Mouse (Mus musculus) megakaryocyte, embryonic 14.5 days (primary cell): ENCODE data around the gene Olfr559. TPM values are rescaled to one million over a fixed set of nuclear protein-coding genes. Genes with fewer than 3 reads are reported as not detected.

Experiments used
- H3K27me3 ChIP-seq: replicated peaks from 2 replicates; pipeline ENCODE3; 2012; ENCODE audit warnings: inconsistent platforms
- H3K36me3 ChIP-seq: replicated peaks from 2 replicates; pipeline ENCODE3; 2012; ENCODE audit warnings: low read length, inconsistent platforms, mixed read lengths
- H3K4me1 ChIP-seq: 2 replicates; pipeline ENCODE4 v1.6.1; 2012; ENCODE audit warnings: inconsistent platforms
- H3K4me3 ChIP-seq: replicated peaks from 2 replicates; pipeline ENCODE3; 2012; ENCODE audit warnings: moderate library complexity, mild to moderate bottlenecking, inconsistent platforms
- H3K9me3 ChIP-seq: 2 replicates; pipeline ENCODE4 v1.6.1; 2012; ENCODE audit warnings: inconsistent platforms
- FLI1 ChIP-seq: IDR thresholded peaks from 2 replicates; pipeline ENCODE4 v1.6.1; 2012; ENCODE audit warnings: low read length, inconsistent platforms, mixed read lengths
- GATA1 ChIP-seq: IDR thresholded peaks from 3 replicates; pipeline ENCODE4 v1.6.1; 2012; ENCODE audit warnings: mixed read lengths, low read length, inconsistent platforms, borderline replicate concordance
- polyA plus RNA-seq: library from polyadenylated mRNA; stranded (reverse); fragments of >175 nt; gene quantifications from 2 replicates; pipeline ENCODE4 v1.2.3, GENCODE M21; 2012; ENCODE audit warnings: low replicate concordance; ENCODE audit not compliant: insufficient read depth

The Olfr559 gene
- polyA plus RNA-seq, result not detected in 2 replicates

DNA sequence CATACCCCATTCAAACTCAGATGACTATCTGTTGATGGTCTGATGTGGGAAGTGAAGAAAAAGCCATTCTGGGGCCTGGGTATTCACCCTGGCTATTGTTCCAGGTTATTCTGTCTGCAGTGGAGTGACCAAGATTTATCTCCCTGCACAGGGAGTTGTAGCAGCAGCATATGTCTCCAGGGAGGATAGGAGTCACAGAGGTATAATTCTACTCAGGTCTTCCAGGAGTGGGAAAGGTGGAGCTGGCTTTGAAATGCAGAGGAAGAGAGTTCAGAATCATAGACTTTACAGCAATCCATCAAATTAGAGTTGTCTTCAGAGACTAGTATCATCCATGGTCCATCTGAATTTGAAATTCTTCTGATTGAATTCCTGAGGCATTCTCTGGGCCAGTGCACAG is at the start of gene Olfr559:
Gene Olfr559, minus strand, starts transcription at position 101 of the 400 bp plus-strand sequence.
- no peaks in the 10 kb centered on the region for H3K36me3 ChIP-seq
- no peak for TF ChIP-seq FLI1
- no peak for TF ChIP-seq GATA1

DNA sequence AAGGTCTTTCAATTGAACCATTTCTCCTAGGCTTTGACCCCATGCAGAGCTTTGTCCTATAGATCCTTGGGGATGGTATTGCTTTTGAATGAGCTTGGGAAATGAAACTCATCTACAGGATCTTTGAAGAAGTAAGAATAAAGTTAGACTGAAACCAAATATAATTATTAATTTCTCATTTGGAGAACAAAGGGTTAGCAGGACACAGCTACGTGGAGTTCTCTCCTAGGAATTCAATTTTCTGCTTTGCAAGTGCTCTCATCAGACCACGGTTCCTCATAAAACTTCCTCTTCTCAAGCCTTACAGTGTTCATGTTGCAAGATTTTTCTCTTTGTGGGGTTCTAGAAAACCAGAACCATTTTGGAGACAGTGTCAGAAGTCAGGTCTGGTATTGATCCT is 43.6 kb upstream of the Olfr559 start, which contains the start of gene Olfr561:
Gene Olfr561, plus strand, starts transcription at position 301 of the 400 bp plus-strand sequence.
- H3K9me3 ChIP-seq, result no peaks in the 10 kb centered on the region
- TF ChIP-seq GATA1 (no peak), FLI1 (no peak)
- no peaks in the 10 kb centered on the region for H3K4me1 ChIP-seq
- H3K36me3 ChIP-seq, result no peaks in the 10 kb centered on the region
- no peaks in the 10 kb centered on the region for H3K27me3 ChIP-seq
- H3K4me3 ChIP-seq, result no peak within 1 kb of the TSS

More for the DNA sequence above, at the start of gene Olfr559:
- H3K27me3 ChIP-seq, result no peaks in the 10 kb centered on the region
- no peak within 1 kb of the TSS for H3K4me3 ChIP-seq
- no peaks in the 10 kb centered on the region for H3K4me1 ChIP-seq
- no peaks in the 10 kb centered on the region for H3K9me3 ChIP-seq

DNA sequence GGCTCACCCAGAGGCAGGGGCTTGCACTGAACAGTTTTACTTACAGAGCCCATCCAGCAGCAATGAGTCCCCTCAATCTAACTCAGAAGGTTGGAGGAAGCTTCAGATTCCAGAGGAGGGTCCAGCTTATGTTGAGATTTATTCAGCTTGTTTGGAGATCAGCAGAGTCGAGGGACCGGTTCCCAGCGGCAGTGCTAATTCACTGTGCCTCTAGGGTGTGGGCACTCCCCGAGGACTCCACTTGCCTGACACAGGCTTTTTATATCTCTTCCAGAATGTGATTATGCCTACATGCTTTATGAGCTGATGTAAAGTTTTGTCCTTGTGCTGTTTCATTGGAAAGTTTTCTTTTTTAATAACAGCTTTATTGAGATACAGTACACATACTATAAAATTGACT is 32.0 kb upstream of the Olfr559 start, which contains the start of the genes Olfr560 and Olfr78:
Gene Olfr560, minus strand, starts transcription at position 101 of the 400 bp plus-strand sequence.
Gene Olfr78, minus strand, starts transcription at position 206 of the 400 bp plus-strand sequence.
- Histone ChIP-seq H3K36me3 (no peaks in the 10 kb centered on the region), H3K9me3 (no peaks in the 10 kb centered on the region), H3K27me3 (no peaks in the 10 kb centered on the region), H3K4me1 (no peaks in the 10 kb centered on the region), H3K4me3 (no peak within 1 kb of the TSS)
- TF ChIP-seq FLI1 (no peak), GATA1 (no peak)

DNA sequence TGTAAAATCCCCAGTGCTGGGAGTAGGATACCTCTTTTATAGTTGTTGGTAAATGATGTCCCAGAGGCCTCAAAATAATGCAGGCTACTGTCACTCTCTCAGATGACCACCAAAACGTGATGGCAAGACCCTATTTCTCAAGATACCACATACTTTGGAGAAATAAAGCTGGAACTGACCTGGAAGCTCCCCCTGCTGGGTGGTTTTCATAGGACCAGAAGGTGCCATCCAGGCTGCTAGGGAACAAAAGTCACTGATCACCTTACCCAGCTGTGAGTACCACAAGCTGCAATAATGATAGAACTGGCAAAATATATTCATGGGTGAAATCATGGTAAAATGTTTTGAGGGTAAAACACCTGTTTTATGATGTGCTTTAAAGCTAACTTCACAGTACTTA is 24.8 kb upstream of the Olfr559 start:
- H3K4me3 ChIP-seq, result no peak overlapping the region
- H3K36me3 ChIP-seq, result no peaks in the 10 kb centered on the region
- TF ChIP-seq GATA1 (no peak), FLI1 (no peak)
- H3K9me3 ChIP-seq, result no peaks in the 10 kb centered on the region
- H3K27me3 ChIP-seq, result no peaks in the 10 kb centered on the region
- no peaks in the 10 kb centered on the region for H3K4me1 ChIP-seq

DNA sequence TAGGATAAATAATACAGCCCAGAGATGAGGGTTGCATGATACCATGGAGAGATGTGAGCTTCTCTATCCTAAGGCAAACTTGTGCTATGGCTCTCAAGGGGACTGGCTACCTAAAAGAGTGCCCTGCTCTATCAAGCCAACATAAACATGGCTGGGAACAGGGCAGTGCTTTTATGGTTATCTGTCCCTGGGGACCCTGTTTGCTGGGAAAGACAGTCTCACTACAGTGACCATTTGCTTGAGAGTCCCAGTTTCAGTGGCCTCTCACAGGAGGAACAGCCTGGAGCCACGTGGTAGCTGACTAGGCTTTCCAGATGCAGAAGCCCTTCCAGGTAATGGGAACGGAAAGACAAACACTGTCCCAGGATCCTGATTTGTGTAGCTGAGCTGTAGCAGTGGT is 10.4 kb upstream of the Olfr559 start:
- Histone ChIP-seq H3K4me1 (peaks cover 4% of the 10 kb centered on the region; the same call in 1 of the 2 replicates), H3K9me3 (no peaks in the 10 kb centered on the region), H3K27me3 (no peaks in the 10 kb centered on the region), H3K4me3 (no peak overlapping the region), H3K36me3 (no peaks in the 10 kb centered on the region)
- TF ChIP-seq GATA1, result no peak
- TF ChIP-seq FLI1, result no peak

DNA sequence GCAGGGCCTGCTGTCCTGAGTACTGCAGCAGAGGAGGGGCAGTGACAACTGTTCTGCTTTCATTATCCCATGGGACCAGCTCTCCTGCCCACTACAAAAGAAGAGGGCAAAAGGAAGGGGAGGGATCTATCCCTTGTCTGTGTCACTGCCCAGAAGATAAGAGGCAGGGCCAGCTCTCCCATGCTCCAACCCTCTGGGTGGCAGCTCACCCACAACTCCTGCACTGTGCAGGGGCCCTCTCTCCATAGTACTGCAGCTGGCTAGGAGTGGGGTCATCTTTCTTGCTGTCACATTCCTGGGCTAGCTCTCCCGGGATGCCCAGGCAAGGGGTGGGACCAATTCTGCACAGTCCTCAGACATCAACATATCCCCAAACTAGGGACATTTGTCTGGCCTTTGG is 6.5 kb upstream of the Olfr559 start:
- Histone ChIP-seq H3K4me3 (no peak overlapping the region), H3K4me1 (peaks cover 4% of the 10 kb centered on the region; the same call in 1 of the 2 replicates), H3K27me3 (no peaks in the 10 kb centered on the region), H3K36me3 (no peaks in the 10 kb centered on the region), H3K9me3 (no peaks in the 10 kb centered on the region)
- TF ChIP-seq GATA1, result no peak
- TF ChIP-seq FLI1, result no peak

DNA sequence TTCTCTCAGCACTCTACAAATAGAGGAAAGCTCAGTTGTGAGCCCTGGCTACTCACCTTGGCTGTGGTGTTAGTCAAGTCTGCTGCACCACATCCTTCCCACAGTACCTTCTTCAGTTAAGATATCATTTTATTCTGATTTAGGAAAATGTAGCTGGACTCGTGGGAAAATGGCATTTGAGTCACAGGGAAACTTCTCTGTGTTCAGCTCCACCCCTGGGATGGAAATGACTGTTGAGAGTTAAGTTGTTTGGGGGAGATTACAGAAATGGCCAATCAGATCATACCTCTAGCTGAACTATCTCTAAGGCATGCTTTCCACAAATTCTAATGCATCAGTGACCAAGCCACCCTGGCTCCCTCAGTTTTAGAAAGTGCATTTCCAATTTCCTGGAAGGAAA is 8.3 kb downstream of the Olfr559 start, which contains the start of gene Olfr33:
Gene Olfr33, minus strand, starts transcription at position 101 of the 400 bp plus-strand sequence.
- Histone ChIP-seq H3K4me3 (no peak within 1 kb of the TSS), H3K36me3 (no peaks in the 10 kb centered on the region), H3K9me3 (no peaks in the 10 kb centered on the region), H3K4me1 (no peaks in the 10 kb centered on the region), H3K27me3 (no peaks in the 10 kb centered on the region)
- TF ChIP-seq FLI1 (no peak), GATA1 (no peak)

DNA sequence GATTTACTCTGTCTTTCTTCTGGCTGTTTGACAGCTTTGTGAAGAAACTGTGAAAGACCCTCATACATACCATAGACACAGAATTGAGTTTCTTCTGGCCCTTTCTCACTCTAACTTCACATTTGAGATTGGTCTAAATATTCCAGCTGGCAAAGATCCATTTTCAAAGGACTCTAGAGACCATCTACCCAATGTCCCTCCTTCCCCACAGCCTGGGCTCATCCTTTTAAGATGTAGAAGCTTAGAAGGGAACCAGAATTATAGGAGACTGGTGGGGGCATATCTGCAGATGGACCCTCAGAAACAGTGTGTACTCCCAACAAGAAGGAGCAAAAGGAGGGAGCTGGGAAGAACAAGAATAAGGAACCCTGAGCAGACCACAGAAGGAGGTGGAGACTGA is 25.4 kb downstream of the Olfr559 start, which contains the start of gene Olfr558:
Gene Olfr558, plus strand, starts transcription at position 301 of the 400 bp plus-strand sequence.
- Histone ChIP-seq H3K4me3 (no peak within 1 kb of the TSS), H3K9me3 (peaks cover 2% of the 10 kb centered on the region; the same call in 1 of the 2 replicates), H3K27me3 (peaks cover 7% of the 10 kb centered on the region), H3K4me1 (no peaks in the 10 kb centered on the region), H3K36me3 (no peaks in the 10 kb centered on the region)
- TF ChIP-seq GATA1 (no peak), FLI1 (no peak)

DNA sequence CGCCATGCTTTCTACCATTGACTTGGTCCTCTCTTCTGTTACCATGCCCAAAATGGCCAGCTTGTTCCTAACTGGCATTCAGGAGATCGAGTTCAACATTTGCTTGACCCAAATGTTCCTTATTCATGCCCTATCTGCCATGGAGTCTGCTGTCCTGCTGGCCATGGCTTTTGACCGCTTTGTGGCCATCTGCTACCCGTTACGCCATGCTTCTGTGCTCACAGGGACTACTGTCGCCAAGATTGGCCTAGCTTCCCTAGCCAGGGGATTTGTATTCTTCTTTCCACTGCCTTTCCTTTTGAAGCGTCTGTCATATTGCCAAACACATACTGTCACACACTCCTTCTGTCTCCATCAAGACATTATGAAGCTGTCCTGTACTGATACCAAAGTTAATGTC is 28.8 kb downstream of the Olfr559 start:
- Histone ChIP-seq H3K4me3 (no peak overlapping the region), H3K27me3 (peaks cover 11% of the 10 kb centered on the region), H3K4me1 (0 out of 2 replicates have a peak, but pooled peaks cover 4% of the 10 kb centered on the region), H3K36me3 (no peaks in the 10 kb centered on the region), H3K9me3 (peaks cover 2% of the 10 kb centered on the region; the same call in 1 of the 2 replicates)
- TF ChIP-seq FLI1 (no peak), GATA1 (no peak)

DNA sequence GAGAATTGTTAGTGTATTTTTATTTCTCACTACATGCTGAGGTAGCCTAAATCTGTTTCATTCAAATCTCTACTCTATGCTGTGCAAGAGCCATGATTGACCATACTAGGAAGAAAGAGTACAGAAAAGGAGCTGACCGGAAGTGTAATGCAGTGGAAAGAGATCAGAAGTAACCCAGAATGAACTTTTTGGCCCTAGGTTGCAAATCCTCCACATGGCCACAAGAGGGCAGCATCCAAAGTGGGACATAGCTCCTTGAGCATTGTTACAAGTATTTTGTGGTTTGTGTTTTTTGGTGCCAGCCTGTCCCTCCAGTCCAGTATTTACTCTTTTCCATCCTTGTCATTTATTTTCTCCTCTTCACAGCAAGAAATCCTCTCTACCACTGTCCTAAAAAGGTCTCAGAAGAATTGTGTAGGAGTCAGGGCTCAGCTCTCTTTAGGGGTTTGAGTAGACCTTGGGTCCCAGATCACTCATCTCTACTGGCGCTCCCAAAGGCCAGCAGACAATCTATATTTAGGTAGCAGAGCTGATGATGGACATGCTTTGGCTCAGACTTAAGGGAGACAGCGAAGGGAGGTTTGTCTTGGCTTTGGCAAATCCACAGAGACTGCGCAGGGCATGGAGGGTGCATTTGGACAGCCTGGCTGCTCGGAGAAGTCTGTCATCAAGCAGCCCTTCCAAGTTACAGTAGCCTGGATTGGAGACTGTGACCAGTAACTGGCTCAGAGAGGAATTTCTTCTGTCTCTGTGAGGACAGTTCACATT is 31.7 kb downstream of the Olfr559 start, which contains the start of gene Olfr557:
Gene Olfr557, plus strand, starts transcription at position 553 of the 768 bp plus-strand sequence.
- H3K9me3 ChIP-seq, result peaks cover 2% of the 10 kb centered on the region; the same call in 1 of the 2 replicates
- no peak for TF ChIP-seq FLI1
- H3K4me3 ChIP-seq, result no peak within 1 kb of the TSS
- H3K36me3 ChIP-seq, result no peaks in the 10 kb centered on the region
- H3K4me1 ChIP-seq, result 0 out of 2 replicates have a peak, but pooled peaks cover 4% of the 10 kb centered on the region
- peaks cover 8% of the 10 kb centered on the region for H3K27me3 ChIP-seq
